Mouse (Mus musculus): Measurements from ENCODE around the gene Myl3.

Myl3 gene

GRCm38 (mm10) chr9:110731859-110732258 is 9.8 kb upstream of the Myl3 start:
- no peak for DNase-seq

DNA sequence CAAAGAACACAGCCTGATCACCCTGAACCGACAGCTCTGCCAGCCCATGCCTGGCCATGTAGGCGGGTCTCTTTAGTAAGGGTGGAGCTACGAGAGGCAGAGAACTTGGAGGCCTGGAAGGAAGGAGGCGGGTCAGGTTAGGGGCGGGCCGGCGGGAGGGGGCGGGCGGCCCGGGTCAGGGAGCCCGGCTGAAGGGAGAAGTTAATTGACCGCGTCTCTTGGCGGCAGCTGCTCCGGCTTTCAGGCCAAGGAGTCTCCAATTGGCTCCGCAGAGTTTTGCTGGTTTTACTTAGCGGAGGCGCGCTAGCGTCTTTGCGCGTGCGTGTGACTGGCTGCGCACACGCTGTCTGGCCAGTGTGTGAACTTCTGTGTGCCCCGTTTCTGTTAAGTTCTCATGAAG is 9.0 kb upstream of the Myl3 start:
- DNase-seq: peak; percentile 86 to 90

GRCm38 (mm10) chr9:110733102-110733501 is 8.6 kb upstream of the Myl3 start:
- no peak for DNase-seq

GRCm38 (mm10) chr9:110734154-110734553 is 7.5 kb upstream of the Myl3 start:
- DNase-seq: no peak

DNA sequence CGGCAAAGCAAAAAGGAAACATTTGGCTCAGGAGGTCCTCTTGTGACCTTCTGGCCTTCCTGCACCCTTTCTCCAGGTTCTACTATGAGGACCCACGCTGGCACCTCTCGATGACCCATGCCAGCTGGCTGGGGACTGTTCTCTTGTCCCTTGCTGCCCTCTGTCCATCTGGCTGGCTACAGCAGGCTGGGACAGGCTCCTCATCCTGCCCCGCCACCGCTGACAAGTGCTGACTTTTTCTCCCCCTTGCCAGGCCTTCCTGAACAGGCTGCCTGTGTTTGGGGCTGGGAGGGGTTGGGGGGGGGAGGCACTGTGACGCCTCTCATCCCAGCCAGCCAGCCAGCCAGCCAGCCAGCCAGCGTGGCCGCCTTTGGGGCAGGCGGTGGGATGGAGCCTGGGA is 5.3 kb upstream of the Myl3 start:
- DNase-seq: no peak

- DNase-seq: no peak
These were observed 3.6 kb upstream of the Myl3 start for GRCm38 (mm10) chr9:110738054-110738453.

DNA sequence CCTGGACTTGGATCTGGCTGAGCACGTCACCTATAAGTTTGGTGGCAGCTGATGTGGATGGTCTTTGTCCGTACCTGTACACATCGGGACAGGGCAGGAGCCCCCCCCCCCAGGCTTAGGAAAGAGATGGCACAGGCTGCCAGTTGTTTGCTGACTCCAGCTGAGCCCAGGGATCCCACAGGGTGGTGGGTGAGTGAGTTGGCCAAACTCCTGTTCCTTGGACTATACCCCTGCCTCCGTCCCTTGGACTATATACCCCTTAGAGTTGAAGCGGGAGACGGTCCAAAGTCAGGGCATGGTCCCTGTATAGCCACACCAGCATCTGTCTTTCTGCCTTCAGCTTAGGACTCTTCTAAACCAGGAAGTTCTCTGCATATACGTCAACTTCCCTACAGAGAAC is 1.7 kb upstream of the Myl3 start:
- DNase-seq: no peak

- DNase-seq: no peak
These were observed 762 bp downstream of the Myl3 start for GRCm38 (mm10) chr9:110742295-110742950.

DNA sequence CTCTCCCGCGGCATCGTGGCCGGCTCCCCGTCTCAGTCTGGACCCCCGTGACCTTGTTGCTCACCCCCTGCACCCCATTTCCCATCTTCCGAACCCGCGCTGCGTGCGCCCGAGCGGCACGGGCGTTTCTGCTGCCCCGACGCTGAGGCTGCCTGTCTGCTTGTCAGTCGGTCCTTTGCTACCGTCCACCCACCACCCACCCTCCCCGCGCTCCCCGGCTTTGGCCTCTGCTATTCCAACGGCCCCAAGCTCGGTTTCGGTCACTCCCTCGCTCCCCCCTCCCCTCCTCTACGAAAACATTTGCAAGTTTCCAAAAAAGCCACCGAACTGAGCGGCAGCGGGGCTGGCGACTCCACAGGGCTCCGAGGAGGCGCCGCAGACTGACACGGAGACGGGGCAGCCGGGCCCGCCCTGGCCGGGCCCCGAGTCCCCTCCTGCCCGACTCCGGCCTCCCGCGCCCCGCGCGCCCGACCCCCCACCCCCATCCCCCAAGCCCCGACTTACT is 1.3 kb downstream of the Myl3 start:
- DNase-seq: no peak

DNA sequence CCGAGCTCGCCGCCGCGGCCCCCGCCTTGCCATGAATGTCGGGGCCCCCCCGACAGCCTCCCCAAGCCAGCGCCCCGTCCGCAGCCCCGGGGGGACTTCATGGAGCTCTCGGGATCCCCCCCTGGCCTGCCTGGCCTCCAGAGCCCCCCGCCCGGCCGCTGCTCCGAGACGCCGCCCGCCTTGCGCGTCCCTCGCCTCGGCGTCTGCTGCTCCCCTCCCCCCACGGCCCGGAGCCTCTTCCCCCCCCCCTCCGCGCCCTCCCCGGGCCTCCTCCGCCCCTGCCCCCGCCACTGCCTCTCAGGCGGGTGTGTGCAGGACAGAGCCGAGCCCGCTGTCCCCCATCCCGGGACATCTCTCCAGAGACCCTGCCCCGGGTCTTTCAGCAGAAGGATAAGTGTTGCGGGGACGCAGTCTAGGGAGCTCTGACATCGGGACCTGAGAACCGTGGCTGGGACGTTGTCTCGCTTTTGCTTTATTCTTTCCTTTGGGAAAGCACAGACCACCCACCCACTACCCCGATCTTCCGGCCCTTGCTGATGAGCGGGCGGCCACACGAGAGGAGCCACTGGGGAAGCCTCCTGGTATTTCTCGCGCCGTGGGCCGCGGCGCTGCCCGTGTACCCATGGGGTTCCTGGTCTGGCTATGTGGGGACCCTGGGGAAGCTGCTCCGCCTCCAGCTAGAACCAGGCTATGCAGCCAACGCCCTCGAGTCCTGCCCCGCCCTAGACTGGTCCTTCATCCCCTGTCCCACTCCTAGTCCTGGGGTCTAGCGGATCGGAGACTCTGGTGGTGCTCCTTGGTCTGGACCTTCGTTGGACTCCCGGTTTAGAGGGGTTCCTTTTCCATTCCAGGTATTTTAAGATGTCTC is 2.0 kb downstream of the Myl3 start:
- DNase-seq: no peak

- DNase-seq: no peak
These were observed 4.1 kb downstream of the Myl3 start for GRCm38 (mm10) chr9:110745752-110746151.

DNA sequence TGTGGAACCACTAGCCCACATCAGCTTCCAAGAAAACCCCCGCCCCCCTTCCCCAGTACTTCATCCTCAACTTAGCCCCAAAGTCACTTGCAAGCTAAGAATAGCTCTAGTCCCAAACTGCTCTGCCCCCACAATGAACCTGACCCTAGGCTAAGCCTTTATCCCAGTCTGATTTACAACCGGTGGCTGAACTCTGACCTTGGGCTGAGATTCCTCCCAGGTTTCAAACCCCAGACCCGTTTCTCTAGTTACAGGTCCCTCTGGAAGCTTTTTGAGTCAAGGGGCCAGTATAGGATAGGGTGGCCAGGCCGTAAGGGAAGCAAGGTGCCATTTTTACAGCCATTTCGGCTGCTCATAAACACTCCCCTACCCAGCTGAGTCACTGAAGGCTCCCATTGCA is 4.6 kb downstream of the Myl3 start:
- DNase-seq: no peak

DNA sequence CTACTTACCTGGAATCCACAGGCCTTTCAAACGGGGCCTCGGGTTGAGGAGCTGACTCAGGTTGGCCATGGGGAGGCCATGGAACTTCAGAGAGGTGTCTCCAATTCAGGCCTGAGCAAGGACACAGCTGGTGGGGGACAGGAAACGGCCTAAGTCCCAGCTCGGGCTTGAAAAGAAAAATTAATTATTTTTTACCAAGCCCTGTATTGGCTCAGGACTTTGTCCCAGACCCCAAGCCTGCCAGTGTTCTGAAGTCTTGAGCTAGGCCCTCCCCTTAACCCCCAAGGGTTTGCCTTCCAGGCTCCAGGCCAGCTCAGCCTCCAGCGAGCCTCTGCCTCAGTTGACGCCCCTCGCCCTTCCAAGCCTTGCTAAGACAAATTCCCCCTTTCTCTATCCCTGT is 5.3 kb downstream of the Myl3 start, which contains the start of gene Pth1r:
Pth1r (minus strand) TSS at position 185 of the 400 bp plus-strand sequence.
- DNase-seq: no peak

- DNase-seq: no peak
These were observed 6.8 kb downstream of the Myl3 start for GRCm38 (mm10) chr9:110748451-110748850.

DNA sequence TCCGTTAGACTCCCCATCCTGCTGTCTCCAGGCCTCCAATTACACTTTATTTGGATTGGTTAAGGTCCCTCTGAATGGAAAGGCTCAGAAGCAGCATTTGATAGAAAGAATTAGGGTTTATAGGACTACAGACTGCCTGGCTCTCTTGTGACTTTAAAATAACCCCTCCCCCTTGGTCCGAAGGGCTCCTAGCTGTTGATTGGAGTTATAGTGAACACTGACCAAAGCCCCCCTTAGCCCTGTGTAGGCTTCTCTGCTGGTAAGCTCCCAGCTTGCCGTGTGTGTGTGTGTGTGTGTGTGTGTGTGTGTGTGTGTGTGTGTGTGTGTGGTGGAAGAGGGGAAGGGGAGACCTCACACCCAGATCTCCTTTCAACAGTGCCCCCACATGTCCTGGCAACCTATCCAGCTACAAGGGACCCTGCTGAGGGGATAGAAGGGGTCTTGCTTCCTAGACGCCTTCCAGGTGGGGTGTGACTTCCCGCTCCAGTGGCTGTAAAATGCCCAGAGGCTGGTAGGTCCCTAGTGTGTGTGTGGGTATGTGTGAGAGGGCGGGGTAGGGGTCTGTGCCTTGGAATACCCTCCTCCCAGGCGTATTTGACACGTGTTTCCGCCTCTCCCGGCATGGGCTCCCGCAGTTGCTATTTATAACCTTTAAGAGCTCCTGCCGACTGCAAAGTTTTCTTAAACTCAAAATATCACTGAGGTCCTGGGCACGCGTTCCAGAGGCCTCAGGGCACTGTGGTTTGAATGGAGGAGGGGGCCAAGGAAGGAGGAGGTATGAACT is 8.9 kb downstream of the Myl3 start:
- DNase-seq: no peak

GRCm38 (mm10) chr9:110751412-110751811 is 9.8 kb downstream of the Myl3 start:
- DNase-seq: no peak

DNA sequence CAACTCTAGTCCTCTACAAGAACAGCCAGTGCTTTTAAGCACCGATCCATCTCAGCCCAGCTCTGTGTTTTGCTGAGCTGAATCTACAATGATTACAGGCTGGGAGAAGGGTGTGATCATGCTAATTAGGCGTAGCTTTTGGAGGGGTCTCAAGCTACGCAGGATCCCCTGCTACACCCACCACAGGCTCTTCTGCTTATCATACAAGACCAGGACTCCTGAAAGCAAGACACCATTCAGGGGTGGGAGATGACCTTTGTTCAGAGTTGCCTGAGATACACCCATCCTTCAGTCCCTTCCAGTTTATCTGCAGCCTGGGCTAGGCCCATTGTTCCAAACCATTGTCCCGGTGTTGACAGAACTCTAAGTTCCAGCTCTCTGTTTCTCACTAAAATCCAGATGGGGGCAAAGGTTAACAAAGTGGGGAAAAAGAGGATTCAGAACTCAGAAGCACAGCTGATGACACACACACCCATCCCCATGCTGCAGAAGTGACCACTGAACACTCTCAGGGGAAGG is 11.3 kb downstream of the Myl3 start:
- no peak for DNase-seq

- DNase-seq: no peak
These were observed 12.1 kb downstream of the Myl3 start for GRCm38 (mm10) chr9:110753773-110754172.

GRCm38 (mm10) chr9:110757816-110758215 is 16.2 kb downstream of the Myl3 start:
- DNase-seq: no peak

GRCm38 (mm10) chr9:110758605-110759004 is 16.9 kb downstream of the Myl3 start:
- peak; percentile 44 to 51 for DNase-seq

GRCm38 (mm10) chr9:110759265-110759664 is 17.6 kb downstream of the Myl3 start:
- DNase-seq: peak; percentile 47 to 55

DNA sequence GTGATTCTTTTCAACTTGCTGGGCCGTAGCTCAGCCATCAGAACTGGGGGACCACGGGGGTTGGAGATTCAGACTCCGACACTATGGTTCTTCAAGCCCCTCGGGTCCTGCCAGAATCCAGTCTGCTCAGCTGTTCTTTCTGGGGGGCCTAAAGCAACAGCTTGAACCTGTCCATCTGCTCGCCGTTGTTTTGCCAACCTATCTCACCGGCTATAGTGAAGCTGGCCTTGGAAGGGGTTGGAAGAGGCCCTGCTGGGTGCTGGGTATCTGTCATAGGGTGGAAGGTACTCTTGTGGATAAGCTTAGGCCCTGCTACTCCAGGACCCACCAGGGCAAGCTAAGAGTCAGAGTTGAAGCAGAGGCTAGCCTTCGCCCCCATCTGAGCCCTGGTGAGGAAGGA is 19.2 kb downstream of the Myl3 start:
- no peak for DNase-seq

DNA sequence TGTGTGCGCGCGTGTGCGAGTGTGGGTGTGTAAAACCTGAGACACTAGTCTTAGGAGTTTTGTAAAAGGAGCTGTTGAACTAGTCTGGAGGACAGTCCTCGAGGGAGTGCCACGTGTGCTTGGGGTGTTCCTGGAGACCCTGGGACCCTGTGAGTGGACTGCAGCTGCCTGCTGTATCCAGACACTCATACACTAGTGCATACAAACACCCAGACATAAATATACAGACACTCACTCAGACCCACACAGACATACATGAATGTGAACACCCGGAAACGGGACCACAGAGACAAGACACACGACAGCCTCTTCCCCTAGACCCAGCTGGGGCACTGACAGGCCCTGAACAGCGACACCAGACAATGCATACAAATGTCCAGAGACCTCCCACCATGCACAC is 21.1 kb downstream of the Myl3 start:
- no peak for DNase-seq

Data from lung, adult 18-20 months (tissue).